Mouse (Mus musculus): ENCODE measurements around the gene Adamtsl5.
"Not testable (repeated sequence)": the region's sequence is repeated elsewhere in the genome, so short reads cannot be mapped to it uniquely, and the experiment has no call there.

Gene Adamtsl5

DNA sequence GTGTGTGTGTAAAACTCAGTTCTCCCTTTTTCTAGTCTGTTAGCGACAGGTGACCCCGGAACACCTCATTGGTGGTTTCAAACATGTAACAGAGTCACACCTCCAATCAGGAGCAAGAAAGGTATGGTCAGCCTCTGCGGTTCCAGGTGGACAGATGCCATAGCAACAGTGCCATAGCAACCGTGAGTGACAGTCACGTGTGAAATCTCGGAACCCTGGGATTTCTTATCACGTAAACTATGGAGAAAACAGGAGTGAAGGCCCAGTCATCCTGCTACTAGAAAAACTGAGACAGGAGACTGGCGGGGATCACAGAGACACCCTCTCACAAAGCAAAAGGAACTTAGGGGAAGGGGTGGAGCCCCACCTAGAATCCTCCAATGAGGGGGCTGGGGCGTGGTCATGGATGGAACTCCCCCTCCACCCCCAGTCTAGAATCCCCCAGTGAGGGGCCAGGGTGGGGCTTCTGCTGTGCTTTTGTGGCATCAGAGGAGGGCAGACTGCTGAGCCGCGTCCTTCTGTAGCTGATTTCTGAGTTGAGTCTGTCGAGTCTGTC lies 23.3 kb upstream of the Adamtsl5 start:
- peak; percentile 80 for DNase-seq

DNA sequence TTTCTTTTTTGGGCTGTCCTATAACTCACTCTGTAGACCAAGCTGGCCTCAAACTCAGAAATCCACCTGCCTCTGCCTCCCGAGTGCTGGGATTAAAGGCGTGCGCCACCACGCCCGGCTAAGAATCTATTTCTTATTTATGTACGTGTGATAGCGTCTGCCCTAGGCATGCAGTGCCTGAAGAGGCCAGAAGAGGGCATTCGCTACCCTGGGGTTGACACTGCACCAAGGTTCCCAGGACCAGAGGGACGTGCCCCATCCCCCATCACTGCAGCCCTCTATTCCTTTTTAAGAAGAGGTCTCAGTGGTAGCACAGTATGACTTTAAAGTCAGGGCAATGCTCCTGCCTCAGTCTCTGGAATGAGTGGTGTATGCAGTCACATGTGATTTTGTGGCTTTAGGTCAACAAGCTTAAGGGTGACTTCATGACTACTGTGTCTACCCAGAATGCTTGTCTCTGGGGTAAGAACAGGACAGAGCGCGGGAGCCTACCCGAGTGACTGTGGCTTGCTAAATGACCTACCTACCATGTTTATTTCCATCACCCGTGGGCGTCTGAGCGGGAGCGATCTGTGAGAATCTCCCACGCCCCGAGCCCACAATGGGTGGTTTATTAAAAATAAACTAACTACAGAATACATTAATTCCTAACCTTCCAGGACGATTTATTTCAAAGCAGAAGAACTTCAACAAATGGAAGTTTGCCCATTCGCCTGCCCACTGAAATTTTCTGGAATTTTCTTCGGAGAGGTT lies 22.0 kb upstream of the Adamtsl5 start:
- DNase-seq = no peak

DNA sequence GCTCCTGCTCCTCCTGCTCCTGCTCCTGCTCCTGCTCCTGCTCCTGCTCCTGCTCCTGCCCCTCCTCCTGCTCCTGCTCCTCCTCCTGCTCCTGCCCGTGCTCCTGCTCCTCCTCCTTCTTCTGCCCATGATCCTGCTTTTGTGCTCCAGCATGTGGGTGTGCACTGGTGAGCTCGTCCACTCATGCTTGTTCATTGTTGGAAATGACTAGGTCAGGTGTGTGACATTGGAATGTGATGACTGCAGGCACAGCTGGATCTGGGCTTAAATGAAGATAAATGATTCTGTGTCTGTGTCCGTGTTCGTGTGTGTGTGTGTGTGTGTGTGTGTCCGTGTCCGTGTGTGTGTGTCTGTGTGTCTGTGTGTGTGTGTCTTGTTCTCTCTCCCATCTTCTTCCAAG lies 20.2 kb upstream of the Adamtsl5 start:
- no peak for DNase-seq

DNA sequence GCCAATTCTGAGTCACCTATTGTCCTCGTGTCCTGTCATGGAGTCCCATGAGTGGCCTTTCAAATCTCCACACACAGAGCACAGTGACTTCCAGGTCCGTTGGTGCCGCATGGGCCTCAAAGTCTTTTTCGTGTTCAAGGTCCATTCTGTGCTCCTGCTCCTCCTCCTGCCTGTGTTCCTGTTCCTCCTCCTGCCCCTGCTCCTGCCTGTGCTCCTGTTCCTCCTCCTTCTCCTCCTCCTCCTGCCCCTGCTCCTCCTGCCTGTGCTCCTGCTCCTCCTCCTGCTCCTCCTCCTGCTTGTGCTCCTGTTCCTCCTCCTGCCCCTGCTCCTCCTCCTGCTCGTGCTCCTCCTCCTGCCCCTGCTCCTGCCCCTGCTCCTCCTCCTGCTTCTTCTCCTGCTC lies 19.7 kb upstream of the Adamtsl5 start:
- DNase-seq = no peak

DNA sequence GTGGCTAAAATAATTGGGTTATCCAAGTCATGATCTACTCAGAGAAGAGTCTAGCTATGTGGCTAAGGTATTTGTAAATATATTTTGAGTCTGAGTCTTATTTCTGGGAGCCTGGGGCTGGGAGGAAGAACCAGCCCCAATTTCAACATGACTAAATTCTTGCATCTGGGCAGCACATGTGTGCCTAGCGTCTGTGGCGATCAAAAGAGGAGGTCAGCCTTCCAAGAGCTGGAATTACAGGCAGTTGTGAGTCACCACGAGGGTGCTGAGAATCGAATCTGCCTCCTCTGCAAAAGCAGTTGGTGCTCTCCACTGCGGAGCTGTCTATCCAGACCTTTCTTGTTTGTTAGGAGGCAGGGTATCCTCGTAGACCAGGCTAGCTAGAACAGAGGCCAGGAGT lies 17.5 kb upstream of the Adamtsl5 start:
- DNase-seq = no peak

DNA sequence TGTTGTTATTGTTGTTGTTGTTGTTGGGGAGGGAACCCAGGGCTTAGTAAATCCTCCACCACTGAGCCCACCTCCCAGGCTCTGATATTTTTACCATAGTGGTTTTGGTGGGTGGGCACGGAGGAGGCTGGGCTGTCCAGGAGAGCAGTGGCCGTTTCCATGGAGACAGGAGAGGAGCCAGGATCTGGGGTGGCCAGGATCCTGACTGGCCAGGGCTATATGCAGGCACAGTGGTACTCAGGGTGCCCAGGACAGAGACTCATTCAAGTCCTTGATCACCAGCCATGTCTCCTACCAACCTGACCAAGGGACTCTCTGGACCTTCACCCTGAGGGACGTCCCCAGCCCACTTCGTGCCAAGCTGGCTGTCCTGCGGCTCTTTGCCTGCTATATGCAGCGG lies 15.5 kb upstream of the Adamtsl5 start:
- no peak for DNase-seq

DNA sequence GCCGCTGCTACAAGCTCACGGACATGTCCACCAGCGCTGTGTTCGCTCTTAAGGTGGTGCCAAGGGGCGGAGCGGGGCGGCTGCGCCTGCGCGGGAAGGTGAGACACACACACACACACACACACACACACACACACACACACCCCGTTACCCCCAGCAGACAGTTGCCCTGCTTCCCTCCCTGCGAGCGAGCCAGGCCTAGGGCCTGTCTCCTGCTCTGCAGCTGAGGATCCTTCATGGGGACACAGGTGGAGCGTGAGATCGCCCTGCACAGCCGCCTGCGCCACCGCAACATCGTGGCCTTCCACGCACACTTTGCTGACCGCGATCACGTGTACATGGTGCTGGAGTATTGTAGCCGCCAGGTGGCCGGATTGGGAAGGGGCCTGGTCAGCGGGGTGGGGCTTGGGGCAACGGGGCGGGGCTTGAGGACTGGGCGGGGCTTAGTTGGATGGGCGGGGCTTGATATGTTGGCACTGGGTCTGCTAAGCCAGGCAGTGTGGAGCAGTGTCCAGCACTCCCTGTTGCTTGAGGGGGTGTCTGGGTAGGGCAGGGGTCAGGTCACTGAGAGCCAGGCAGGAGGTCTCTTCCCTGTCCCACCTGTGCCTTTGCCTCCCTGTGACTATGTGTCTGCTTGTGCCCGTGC lies 9.9 kb upstream of the Adamtsl5 start:
- DNase-seq = peak; percentile 48

DNA sequence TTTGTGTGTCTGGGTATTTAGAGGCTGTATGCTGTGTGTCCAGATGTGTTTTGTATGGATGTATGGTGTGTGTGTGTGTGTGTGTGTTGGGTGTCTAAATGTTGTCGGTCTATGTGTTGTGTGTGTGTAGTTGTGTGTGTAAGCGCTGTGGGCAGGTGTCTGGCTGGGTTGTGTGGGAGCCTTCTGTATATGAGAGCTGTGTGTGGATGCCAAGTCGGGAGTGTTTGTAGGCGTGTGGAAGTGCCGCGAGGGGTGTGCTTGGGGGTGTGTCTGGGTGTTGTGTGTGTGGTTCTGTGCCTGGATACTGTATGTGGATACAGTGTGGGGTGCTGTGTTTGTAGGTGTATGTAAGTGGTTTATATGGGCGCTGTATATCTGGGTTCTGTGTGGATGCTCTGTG lies 9.1 kb upstream of the Adamtsl5 start:
- no peak for DNase-seq

DNA sequence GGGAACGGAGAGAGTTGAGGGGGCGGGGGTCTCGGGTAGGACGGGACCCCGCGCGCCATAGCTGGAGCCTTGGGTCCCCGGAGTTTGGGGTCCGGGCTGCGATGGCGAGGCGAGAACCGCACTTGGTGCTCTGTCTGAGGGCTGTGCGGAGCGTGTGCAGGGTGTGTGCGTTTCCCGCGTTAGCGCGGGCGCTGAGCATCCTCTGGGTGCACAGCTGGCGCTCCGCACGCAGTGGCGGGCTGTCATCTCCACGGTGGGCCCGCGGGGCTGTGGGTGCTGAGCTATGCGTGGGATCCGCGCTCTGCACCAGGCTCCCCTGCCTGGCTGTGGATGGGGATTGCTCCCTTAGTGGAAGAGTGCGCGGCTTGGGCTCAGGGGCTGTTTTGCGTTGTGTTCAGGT lies 8.5 kb upstream of the Adamtsl5 start:
- DNase-seq = no peak

DNA sequence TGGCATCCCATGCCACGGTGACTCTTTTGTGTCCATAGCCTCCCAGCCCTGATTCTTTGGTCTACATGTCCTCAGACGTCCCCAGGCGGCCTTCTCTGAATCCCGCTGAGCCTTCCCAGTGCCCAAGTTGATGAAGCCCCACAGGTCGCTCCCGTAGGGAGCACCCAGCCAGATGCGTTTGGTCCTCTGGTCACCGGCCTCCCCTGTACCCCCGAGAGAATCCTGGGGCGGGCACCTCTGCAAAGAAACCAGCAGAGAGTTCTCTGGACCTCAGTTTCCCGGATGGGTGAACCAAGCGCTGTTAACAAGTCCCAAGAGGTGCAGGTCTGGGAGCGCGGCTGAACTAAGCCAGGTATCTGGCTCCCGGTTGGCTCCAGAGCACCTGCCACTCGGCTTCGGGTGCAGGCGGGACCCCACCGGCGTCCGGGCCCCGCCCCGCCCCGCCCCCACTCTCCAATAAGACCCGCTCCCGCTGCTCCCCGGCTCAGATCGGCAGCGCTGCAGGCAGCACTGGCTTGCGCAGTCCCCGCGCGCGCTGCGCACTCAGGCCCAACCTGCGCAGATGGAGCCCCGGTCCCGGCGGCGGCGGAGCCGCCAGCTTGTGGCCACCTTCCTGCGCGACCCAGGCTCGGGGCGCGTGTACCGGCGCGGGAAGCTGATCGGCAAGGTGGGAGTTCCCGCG lies 7.9 kb upstream of the Adamtsl5 start, which contains the start of gene Plk5:
Plk5 (plus strand) TSS at position 459 of the 682 bp plus-strand sequence.
- no peak for DNase-seq

DNA sequence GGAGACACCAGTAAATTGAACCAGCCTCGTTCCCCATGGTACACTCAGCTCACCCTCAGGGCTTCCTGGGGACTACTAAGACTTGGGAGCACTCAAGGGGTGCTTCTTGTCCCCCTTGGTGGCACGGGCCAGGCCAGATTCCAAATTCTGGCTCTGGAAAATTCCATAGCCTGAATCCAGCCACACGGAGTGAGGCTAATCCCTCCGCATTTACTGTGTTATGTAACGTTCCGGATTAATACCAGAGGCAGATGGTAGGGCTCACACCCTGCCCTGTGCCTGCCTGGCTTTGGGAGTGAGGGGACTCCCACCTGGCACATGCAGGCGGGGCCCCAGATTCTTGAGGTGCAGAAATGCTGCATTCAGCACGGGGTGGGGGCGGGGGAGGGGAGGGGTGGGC lies 7.2 kb upstream of the Adamtsl5 start:
- no peak for DNase-seq

DNA sequence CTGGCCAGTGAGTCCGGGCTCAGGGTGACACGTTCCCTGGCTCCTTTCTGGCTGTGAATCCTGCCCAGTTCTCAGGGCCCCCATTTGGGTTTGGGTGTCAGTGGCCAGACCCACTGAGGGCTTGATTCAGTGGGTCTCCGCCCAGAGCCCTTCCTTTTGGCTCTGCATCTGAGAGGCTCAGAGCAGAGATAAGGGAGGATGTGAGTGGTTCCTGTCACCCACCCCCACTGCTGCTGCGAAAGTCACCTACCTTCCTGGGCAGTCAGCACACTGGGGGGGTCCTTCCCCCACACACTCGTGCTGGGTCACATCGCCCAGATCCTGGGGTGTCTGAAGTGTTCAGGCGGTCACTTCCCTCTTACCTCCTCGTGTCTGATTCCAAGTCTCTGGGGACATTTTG lies 4.5 kb upstream of the Adamtsl5 start:
- no peak for DNase-seq

DNA sequence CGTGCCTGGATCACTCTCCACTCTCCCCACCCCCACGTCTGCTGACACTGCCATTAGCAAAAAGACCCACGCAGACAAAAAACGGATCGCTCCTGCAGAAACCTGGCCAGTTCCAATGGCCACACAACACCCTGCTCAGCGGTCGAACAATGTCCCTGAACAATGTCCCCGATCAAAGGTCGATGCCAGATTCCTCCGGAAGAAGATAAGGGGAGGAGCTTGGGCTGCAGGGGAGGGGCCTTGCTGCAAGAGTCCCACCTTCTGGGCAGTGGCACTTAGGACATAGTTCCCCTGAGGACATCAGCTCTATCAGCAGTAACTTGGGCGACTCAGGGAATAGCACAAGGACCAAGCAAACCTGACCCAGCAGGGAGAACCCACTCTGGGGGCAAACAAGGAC lies 3.7 kb upstream of the Adamtsl5 start:
- DNase-seq = peak; percentile 45

DNA sequence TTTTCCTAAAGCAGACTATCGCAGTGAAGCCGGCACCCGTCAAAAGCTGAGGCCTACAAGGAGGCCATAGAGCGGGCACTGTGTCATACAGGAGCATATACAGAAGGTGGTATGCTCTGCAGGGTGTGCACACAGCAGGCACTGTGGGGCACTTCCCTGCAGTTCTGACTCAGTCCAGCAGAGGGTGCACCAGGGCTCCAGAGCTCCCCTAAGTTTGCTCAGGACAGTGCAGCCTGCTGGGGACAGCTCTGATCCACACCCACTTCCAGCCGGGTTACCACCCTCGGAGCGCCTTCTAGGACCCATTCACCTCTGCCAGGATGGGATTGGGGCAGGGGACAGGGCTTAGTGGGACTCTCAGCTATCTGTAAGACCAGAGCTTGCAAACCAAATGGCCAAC lies 2.1 kb upstream of the Adamtsl5 start:
- DNase-seq = peak; percentile 93

DNA sequence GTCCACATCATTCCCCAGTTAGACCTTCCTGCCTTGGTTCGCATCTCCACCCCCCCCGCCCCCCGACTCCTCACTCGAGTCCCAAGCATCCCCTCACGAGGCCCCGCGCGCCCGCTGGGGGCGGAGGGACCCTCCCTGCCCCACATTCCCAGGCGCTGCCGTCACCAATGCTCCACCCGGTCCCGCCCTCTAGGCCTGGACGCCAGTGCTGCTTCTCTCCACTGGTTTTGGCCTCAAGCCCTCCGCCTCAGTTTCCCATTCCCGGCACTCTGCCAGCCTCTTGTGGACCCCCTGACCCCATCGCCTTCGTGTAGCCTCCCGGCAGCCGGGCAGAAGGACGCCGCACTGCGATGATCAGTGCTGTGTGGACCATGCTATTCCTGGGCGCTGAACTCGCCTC lies 769 bp upstream of the Adamtsl5 start:
- DNase-seq = peak; percentile 54

DNA sequence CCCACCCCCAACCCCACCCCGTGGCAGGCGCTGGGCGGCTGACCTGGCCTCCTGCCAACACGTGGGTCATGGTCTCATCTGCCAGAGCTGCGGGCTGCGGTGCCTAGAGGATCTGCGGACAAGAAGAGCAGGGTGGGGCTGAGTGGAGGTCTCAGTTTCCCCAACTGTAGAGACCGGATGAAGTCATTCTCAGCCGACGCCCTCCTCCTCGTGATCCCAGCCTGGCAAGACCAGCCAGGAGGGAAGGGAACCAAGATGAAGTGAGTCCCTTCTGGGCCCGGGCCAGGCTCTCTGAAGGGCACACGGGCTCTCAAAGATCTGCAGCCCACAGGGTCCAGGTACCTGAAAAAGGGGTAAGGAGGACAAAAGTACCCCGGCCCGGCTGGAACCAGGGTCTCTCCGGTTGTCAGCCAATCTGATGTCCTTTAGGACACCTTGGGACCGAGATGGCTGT lies 671 bp downstream of the Adamtsl5 start:
- DNase-seq = peak; percentile 35

DNA sequence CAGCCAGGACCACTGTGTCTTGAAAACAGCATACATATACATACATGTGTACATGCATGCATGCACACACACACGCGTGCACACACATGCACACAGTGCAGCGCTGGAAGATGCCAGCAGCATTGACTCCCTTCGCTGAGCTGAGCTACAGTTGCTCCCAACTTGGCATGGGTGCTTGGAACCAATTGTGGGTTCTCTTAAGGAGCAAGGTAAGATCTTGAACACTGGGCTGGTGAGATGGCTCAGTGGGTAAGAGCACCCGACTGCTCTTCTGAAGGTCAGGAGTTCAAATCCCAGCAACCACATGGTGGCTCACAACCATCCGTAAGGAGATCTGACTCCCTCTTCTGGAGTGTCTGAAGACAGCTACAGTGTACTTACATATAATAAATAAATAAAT lies 2.3 kb downstream of the Adamtsl5 start:
- DNase-seq = not testable (repeated sequence)

DNA sequence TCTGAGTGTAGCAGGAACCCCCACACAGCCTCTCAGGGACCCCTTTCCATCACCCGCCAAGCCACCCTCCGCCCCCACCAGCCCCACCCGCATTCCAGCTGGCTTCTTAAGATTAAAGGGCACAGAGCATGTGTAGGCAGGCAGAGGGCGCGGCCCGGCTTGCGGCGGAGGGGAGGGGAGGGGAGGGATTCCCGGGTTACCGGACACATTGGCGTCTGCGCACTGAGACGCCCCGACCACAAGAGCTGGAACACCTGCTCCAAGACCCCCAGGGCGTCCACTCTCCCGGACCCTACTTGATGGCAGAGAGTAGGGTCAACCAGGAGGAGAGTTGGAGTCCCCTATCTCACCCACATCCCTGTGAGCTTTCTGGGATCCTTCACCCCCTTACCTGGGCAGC lies 3.1 kb downstream of the Adamtsl5 start:
- peak; percentile 49 for DNase-seq

DNA sequence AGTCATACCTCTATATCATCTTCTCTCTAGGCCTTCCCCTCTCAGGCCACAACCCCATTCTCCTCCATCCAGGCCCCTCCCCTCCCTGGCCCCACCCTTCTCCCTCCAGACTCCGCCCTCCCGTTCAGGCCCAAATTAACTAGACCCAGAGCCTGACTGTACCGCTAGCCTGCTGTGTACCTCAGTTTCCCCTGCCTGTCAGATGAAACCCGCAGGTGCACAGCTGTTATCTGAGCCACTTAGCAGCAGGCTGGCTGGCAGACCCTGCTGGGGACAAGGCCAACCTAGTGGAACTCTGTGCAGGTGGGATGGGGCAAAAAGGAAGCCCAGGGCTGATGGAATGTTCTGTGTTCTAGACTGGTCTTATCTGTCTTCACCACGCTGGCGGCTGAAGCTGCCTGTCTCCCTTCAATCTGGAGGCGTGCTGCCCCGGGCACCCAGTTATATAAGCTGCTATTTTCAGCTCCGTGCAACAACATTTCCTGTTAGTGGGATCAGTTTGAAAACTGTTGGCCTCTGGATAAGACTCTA lies 4.0 kb downstream of the Adamtsl5 start:
- DNase-seq = peak; percentile 45

DNA sequence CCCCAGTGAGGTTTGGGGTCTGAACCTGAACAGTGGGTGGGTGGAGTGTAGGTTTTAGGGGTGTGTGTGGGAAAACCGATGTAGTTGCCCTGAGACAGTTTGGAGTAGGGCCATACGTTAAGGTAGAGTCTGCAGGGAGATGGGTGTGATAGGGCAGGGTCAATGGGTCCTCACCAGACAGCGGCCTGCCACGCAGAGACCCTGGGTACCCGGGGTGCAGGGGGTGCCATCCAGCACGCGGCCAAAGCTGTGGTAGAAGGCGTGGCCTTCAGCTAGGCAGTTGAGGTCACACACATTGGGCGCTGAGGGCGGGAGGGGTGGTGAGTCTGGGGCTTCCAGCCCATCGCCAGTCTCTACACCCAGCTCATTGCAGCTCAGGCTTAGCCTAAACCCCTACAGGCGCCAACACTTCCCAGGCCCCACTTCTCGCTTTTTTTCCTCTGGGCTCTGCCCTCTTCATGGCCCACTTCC lies 4.8 kb downstream of the Adamtsl5 start:
- DNase-seq = no peak

DNA sequence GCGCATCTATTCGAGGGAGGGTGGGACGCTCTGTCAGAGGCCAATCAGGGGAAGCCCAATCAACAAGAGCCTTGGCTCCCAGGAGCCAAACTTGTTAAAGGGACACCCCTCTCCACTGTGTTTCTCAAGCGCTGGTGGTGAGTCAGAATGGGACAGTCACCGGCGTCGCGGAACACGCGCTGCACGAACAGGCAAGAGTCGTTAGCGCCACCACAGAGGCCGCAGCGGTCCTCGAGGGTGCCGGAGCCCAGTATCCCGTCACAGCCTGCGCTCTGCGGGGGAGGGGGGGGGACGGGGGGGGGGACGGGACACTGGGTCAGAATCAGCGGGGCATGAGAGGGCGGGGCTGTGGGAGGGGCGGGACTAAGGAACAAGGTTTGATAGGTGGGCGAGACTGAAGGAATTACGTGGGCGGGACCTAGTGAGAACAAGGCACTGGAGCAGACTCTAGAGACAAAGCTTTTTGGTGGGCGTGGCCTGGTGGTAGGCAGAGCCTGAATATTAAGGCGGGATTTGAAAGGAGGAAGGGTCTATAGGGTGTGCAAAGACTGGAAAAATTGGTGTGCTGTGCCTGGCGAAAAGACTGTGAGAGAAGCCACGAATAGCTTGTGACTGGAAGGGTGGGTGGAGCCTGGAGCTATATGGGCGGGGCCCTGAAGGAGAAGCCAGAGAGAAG lies 5.3 kb downstream of the Adamtsl5 start:
- DNase-seq = peak; percentile 84

DNA sequence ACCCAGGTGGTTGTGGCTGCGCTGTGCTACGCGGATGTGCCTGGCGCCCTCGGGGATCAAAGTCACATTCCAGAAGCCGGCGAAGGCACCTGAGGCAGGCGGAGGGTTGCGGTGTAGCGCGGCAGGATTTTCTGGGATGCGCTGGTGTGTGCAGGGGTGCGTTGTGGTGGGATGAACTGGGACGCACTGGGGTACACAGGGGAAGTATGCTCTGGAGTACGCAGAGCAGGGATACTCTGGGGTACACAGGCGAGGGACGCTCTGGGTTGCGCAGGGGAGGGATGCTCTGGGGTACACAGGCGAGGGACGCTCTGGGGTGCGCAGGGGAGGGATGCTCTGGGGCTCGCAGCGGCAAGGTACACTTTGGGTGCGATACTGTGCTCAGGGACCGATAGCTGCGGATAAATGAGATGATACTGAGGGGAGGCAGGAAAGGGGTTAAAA lies 5.9 kb downstream of the Adamtsl5 start:
- DNase-seq = no peak

Measured in lung, postnatal 10 days (tissue).